Mouse (Mus musculus) heart, postnatal 0 days (tissue): ENCODE results near the gene Cd22. TPM values are rescaled to one million over a fixed set of nuclear protein-coding genes. Genes with fewer than 3 reads are reported as not detected.

Experiments
- ATAC-seq: fragments of 200-750 bp; cut with Nextera tagmentation; 2 replicates; pipeline ENCODE4 v1.8.0; 2017; ENCODE audit warnings: low read depth, moderate number of reproducible peaks, moderate library complexity; ENCODE audit not compliant: insufficient read depth
- DNase-seq: peaks from one replicate; pipeline ENCODE4 v3.0.0-alpha.2; 2016; ENCODE audit warnings: low spot score
- H3K27ac ChIP-seq: fragments of 300-500 bp; sonication (generic); 2 replicates; pipeline ENCODE4 v1.5.1; 2014; ENCODE audit warnings: low read depth, mild to moderate bottlenecking
- H3K27me3 ChIP-seq: fragments of 300-500 bp; sonication (generic); 2 replicates; pipeline ENCODE4 v1.6.1; 2014; ENCODE audit warnings: low read length, mixed read lengths; ENCODE audit not compliant: control insufficient read depth, insufficient read depth
- H3K36me3 ChIP-seq: fragments of 300-500 bp; sonication (generic); replicated peaks from 2 replicates; pipeline ENCODE4 v1.6.1; 2014; ENCODE audit warnings: low read length, mixed read lengths; ENCODE audit not compliant: control insufficient read depth, insufficient read depth
- H3K4me1 ChIP-seq: fragments of 300-500 bp; sonication (generic); 2 replicates; pipeline ENCODE4 v1.6.1; 2014; ENCODE audit warnings: antibody characterized with exemption; ENCODE audit not compliant: control insufficient read depth, insufficient read depth
- H3K4me2 ChIP-seq: fragments of 300-500 bp; sonication (generic); 2 replicates; pipeline ENCODE4 v1.6.1; 2014; ENCODE audit warnings: low read depth, mild to moderate bottlenecking, low read length, moderate library complexity
- H3K4me3 ChIP-seq: fragments of 300-500 bp; sonication (generic); 2 replicates; pipeline ENCODE4 v1.5.1; 2014; ENCODE audit warnings: low read depth, low read length
- H3K9ac ChIP-seq: fragments of 300-500 bp; sonication (generic); replicated peaks from 2 replicates; pipeline ENCODE4 v1.6.1; 2014; ENCODE audit warnings: low read depth, low read length, mixed read lengths
- H3K9me3 ChIP-seq: fragments of 300-500 bp; sonication (generic); replicated peaks from 2 replicates; pipeline ENCODE4 v1.6.1; 2016; ENCODE audit warnings: low read length; ENCODE audit not compliant: control insufficient read depth
- CTCF ChIP-seq: IDR thresholded peaks from 2 replicates; pipeline ENCODE4 v1.5.1; 2016; ENCODE audit warnings: antibody characterized with exemption, control low read depth, low read depth
- EP300 ChIP-seq: IDR thresholded peaks from 2 replicates; pipeline ENCODE4 v1.6.1; 2016; ENCODE audit warnings: antibody characterized with exemption, low read depth
- WGBS: fragments of 180-500 bp; shearing (Covaris S2); extraction: QIAGEN DNeasy Blood & Tissue Kit; methylation state at CpG from one replicate; pipeline ENCODE4 v1.1.7; 2014; 5-methylcytosine and 5-hydroxymethylcytosine counted together
- polyA plus RNA-seq: library from polyadenylated mRNA; unstranded; fragments of >200 nt; fragmentation: Nextera tagmentation; extraction: Ambion mirVana; gene quantifications from 2 replicates; pipeline ENCODE4 v1.2.1, GENCODE M21; 2015
- total RNA-seq: library from RNA; depleted of rRNA; stranded (reverse); fragments of >200 nt; gene quantifications from 2 replicates; pipeline ENCODE4 v1.2.3, GENCODE M21; 2014; ENCODE audit warnings: low replicate concordance; rRNA removed

Gene Cd22
- total and polyA plus RNA-seq, 2 experiments from 2014 or later = 0.08 TPM; not detected in 1

DNA sequence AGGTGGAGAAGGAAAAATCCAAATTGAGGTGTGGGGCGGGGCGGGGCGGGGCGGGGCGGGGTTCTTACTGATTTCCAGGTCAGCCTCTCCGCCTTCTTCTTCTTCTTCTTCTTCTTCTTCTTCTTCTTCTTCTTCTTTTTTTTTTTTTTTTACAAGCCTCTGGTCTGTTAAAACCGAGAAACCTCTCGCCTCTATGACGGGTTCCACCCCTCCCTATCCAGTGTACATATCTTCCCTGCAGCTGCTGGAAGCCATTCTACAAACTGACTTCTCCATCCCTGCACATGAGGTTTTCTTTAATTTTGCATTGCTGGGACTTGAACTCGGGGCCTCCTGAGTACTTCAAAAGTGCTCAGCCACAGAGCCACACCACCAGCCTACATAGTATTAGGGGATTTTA, 53.5 kb downstream of the Cd22 start:
- 90% methylated on average over 10 of the region's 10 CpGs for WGBS
- Histone ChIP-seq H3K9ac (no peak overlapping the region), H3K27me3 (no peaks in the 10 kb centered on the region), H3K9me3 (no peaks in the 10 kb centered on the region), H3K4me1 (no peaks in the 10 kb centered on the region), H3K4me3 (no peak overlapping the region), H3K27ac (no peak overlapping the region), H3K4me2 (no peak overlapping the region), H3K36me3 (no peaks in the 10 kb centered on the region)
- no peak for ATAC-seq
- no peak for DNase-seq
- TF ChIP-seq CTCF (no peak), EP300 (no peak)

DNA sequence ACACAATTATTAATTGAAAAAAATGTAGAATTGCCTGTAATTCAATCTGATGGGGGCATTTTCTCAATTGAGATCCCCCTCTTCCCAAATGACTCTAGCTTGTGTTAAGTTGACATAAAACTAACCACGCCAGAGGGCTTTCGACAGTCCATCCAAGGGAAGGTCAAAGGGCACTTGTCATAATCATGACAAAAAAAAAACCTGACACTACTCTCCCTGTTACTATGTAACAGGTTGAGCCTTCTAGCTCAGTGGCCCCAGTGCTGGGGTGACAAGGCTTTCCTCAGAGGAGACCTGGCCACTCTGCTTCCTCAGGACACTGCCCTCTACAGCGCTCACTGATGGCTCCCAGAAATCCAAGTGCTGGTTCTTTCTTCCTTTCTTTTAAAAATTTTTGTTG, 55.8 kb downstream of the Cd22 start:
- WGBS = 87% methylated on average over 3 of the region's 3 CpGs

GRCm38 (mm10) chr7:30823675-30824074, 56.5 kb downstream of the Cd22 start, which contains the start of gene Ffar2:
TSS of gene Ffar2 (minus strand) at chr7:30823775.
- Histone ChIP-seq H3K4me2 (no peak within 1 kb of the TSS), H3K4me1 (no peaks in the 10 kb centered on the region), H3K9me3 (no peaks in the 10 kb centered on the region), H3K27me3 (no peaks in the 10 kb centered on the region), H3K4me3 (no peak within 1 kb of the TSS), H3K9ac (no peak within 1 kb of the TSS), H3K36me3 (no peaks in the 10 kb centered on the region), H3K27ac (no peak within 1 kb of the TSS)
- no peak for TF ChIP-seq CTCF
- TF ChIP-seq EP300 = no peak
- ATAC-seq (no peak), DNase-seq (no peak)
- WGBS = 83% methylated on average over 18 of the region's 18 CpGs

More for the DNA sequence above, 55.8 kb downstream of the Cd22 start:
- no peak for TF ChIP-seq EP300
- TF ChIP-seq CTCF = no peak
- Histone ChIP-seq H3K9me3 (no peaks in the 10 kb centered on the region), H3K27me3 (no peaks in the 10 kb centered on the region), H3K36me3 (no peaks in the 10 kb centered on the region), H3K4me2 (no peak overlapping the region), H3K4me3 (no peak overlapping the region), H3K4me1 (no peaks in the 10 kb centered on the region), H3K9ac (no peak overlapping the region), H3K27ac (no peak overlapping the region)
- ATAC-seq (no peak), DNase-seq (no peak)

DNA sequence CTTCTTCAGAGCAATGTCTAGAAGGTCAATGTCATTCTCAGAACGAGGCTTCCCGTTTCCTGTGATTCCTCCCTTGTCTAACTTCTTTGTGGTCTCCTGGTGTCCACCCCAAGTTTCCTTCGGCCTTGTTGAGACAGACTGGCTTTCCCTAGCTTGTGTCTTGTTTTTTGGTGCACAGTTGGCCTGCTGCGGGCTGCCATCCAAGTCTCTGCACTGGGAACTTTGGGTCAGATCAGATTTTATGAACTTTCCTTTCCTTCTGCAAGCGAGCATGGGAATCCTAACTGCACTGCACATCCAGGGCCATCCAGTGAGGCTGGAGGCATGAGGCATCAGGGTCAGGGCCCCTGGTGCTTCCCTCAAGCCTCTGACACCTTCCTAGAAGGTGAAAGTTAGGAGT, 58.6 kb downstream of the Cd22 start:
- 58% methylated on average over 5 of the region's 5 CpGs for WGBS
- DNase-seq (no peak), ATAC-seq (no peak)
- Histone ChIP-seq H3K27ac (no peak overlapping the region), H3K9ac (no peak overlapping the region), H3K36me3 (no peaks in the 10 kb centered on the region), H3K4me2 (no peak overlapping the region), H3K9me3 (no peaks in the 10 kb centered on the region), H3K27me3 (no peaks in the 10 kb centered on the region), H3K4me1 (no peaks in the 10 kb centered on the region), H3K4me3 (no peak overlapping the region)
- TF ChIP-seq CTCF (no peak), EP300 (no peak)

- Histone ChIP-seq H3K36me3 (no peaks in the 10 kb centered on the region), H3K9me3 (no peaks in the 10 kb centered on the region)
- WGBS = 55% methylated on average over 7 of the region's 7 CpGs
Measured at GRCm38 (mm10) chr7:30820854-30821445, 59.2 kb downstream of the Cd22 start.

DNA sequence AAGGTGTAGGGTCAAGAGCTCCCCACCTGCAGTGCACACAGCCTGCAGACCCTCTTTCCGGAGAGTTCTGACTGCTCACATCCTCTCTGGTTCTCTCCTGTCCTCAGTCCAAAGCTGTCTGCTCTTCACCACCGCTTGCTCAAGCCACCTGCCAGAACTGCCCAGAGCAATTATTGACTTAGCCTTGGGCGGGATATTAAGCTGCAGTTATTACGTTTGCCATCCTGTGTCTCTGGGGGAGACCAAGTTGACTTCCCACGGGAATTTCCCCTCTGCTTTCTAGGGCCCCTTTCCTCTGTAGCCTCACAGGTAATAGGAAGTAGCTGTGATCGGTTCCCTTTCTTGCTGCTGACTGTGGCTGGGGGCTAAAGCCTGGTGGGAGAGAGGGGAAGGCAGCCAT, 60.0 kb downstream of the Cd22 start:
- ATAC-seq (no peak), DNase-seq (no peak)
- Histone ChIP-seq H3K9ac (no peak overlapping the region), H3K4me1 (no peaks in the 10 kb centered on the region), H3K36me3 (no peaks in the 10 kb centered on the region), H3K27ac (no peak overlapping the region), H3K4me3 (no peak overlapping the region), H3K4me2 (no peak overlapping the region), H3K9me3 (no peaks in the 10 kb centered on the region), H3K27me3 (no peaks in the 10 kb centered on the region)
- WGBS = 63% methylated on average over 6 of the region's 6 CpGs
- TF ChIP-seq EP300 = no peak
- TF ChIP-seq CTCF = no peak

More at GRCm38 (mm10) chr7:30820854-30821445, 59.2 kb downstream of the Cd22 start:
- ATAC-seq (no peak), DNase-seq (no peak)
- TF ChIP-seq EP300 = no peak
- no peak for TF ChIP-seq CTCF
- Histone ChIP-seq H3K27me3 (no peaks in the 10 kb centered on the region), H3K27ac (no peak overlapping the region), H3K4me2 (no peak overlapping the region), H3K9ac (no peak overlapping the region), H3K4me3 (no peak overlapping the region), H3K4me1 (no peaks in the 10 kb centered on the region)

Other genes with a start within 250 kb of the Cd22 start
- not detected in 2 replicates for gene Etv2, start 244.5 kb downstream of the Cd22 start, total RNA-seq
- gene Etv2, start 244.5 kb downstream of the Cd22 start, polyA plus RNA-seq = not detected in 2 replicates
- gene Rbm42, start 230.0 kb downstream of the Cd22 start, total RNA-seq = 93.4 and 114 TPM in 2 replicates
- gene Rbm42, start 230.0 kb downstream of the Cd22 start, polyA plus RNA-seq = 71.3 and 71.6 TPM in 2 replicates
- gene Haus5, start 215.3 kb downstream of the Cd22 start, total RNA-seq = 17.5 and 19.8 TPM in 2 replicates
- gene Haus5, start 215.3 kb downstream of the Cd22 start, polyA plus RNA-seq = 9.5 and 10.5 TPM in 2 replicates
- not detected in 2 replicates for gene Pmis2, start 208.7 kb downstream of the Cd22 start, total RNA-seq
- gene Pmis2, start 208.7 kb downstream of the Cd22 start, polyA plus RNA-seq = not detected in 2 replicates
- 1.5 and 6.6 TPM in 2 replicates for gene 2200002J24Rik, start 181.4 kb downstream of the Cd22 start, total RNA-seq
- 5.8 and 6.4 TPM in 2 replicates for gene 2200002J24Rik, start 181.4 kb downstream of the Cd22 start, polyA plus RNA-seq
- not detected in 2 replicates for gene Atp4a, start 168.1 kb downstream of the Cd22 start, total RNA-seq
- 0.04 TPM in 1 of 2 replicates, not detected in the other for gene Atp4a, start 168.1 kb downstream of the Cd22 start, polyA plus RNA-seq
- gene Tmem147, start 150.8 kb downstream of the Cd22 start, total RNA-seq = 228 and 261 TPM in 2 replicates
- 283 and 304 TPM in 2 replicates for gene Tmem147, start 150.8 kb downstream of the Cd22 start, polyA plus RNA-seq
- not detected in 2 replicates for gene Gapdhs, start 136.7 kb downstream of the Cd22 start, total RNA-seq
- 0.16 TPM in 1 of 2 replicates, not detected in the other for gene Gapdhs, start 136.7 kb downstream of the Cd22 start, polyA plus RNA-seq
- 0.23 and 4.6 TPM in 2 replicates for gene Sbsn, start 128.9 kb downstream of the Cd22 start, total RNA-seq
- gene Sbsn, start 128.9 kb downstream of the Cd22 start, polyA plus RNA-seq = 2.5 and 2.6 TPM in 2 replicates
- gene Dmkn, start 116.6 kb downstream of the Cd22 start, total RNA-seq = 1.1 and 8.1 TPM in 2 replicates
- 10.4 and 13.8 TPM in 2 replicates for gene Dmkn, start 116.6 kb downstream of the Cd22 start, polyA plus RNA-seq
- gene Krtdap, start 92.4 kb downstream of the Cd22 start, total RNA-seq = not detected in 2 replicates
- gene Krtdap, start 92.4 kb downstream of the Cd22 start, polyA plus RNA-seq = 0.40 and 1.3 TPM in 2 replicates
- not detected in 2 replicates for gene Ffar2, start 56.6 kb downstream of the Cd22 start, total RNA-seq
- 0.05 TPM in 2 replicates for gene Ffar2, start 56.6 kb downstream of the Cd22 start, polyA plus RNA-seq
- not detected in 2 replicates for gene Ffar3, start 24.2 kb downstream of the Cd22 start, total RNA-seq
- not detected in 2 replicates for gene Ffar3, start 24.2 kb downstream of the Cd22 start, polyA plus RNA-seq
- not detected in 2 replicates for gene Ffar1, start 18.8 kb downstream of the Cd22 start, total RNA-seq
- gene Ffar1, start 18.8 kb downstream of the Cd22 start, polyA plus RNA-seq = not detected in 2 replicates
- 0.38 and 1.2 TPM in 2 replicates for gene Mag, start 34.5 kb upstream of the Cd22 start, total RNA-seq
- gene Mag, start 34.5 kb upstream of the Cd22 start, polyA plus RNA-seq = 0.07 and 0.10 TPM in 2 replicates
- gene Hamp2, start 44.3 kb upstream of the Cd22 start, total RNA-seq = not detected in 2 replicates
- gene Hamp2, start 44.3 kb upstream of the Cd22 start, polyA plus RNA-seq = 0.44 TPM in 1 of 2 replicates, not detected in the other
- 42.0 TPM in 1 of 2 replicates, not detected in the other for gene Hamp, start 63.7 kb upstream of the Cd22 start, total RNA-seq
- 1.7 and 4.0 TPM in 2 replicates for gene Hamp, start 63.7 kb upstream of the Cd22 start, polyA plus RNA-seq
- gene Usf2, start 76.5 kb upstream of the Cd22 start, total RNA-seq = 101 and 109 TPM in 2 replicates
- 16.5 and 16.7 TPM in 2 replicates for gene Usf2, start 76.5 kb upstream of the Cd22 start, polyA plus RNA-seq
- 6.2 and 12.8 TPM in 2 replicates for gene Lsr, start 93.1 kb upstream of the Cd22 start, total RNA-seq
- 4.0 and 4.1 TPM in 2 replicates for gene Lsr, start 93.1 kb upstream of the Cd22 start, polyA plus RNA-seq
- gene Fam187b, start 93.4 kb upstream of the Cd22 start, total RNA-seq = 0.77 TPM in 1 of 2 replicates, not detected in the other
- gene Fam187b, start 93.4 kb upstream of the Cd22 start, polyA plus RNA-seq = 0.18 and 0.58 TPM in 2 replicates
- gene Fxyd5, start 162.1 kb upstream of the Cd22 start, total RNA-seq = 54.3 and 69.7 TPM in 2 replicates
- 41.5 and 46.4 TPM in 2 replicates for gene Fxyd5, start 162.1 kb upstream of the Cd22 start, polyA plus RNA-seq
- gene Fxyd7, start 171.1 kb upstream of the Cd22 start, total RNA-seq = 5.8 TPM in 1 of 2 replicates, not detected in the other
- gene Fxyd7, start 171.1 kb upstream of the Cd22 start, polyA plus RNA-seq = 0.67 and 0.72 TPM in 2 replicates
- gene Fxyd1, start 176.9 kb upstream of the Cd22 start, total RNA-seq = 499 and 572 TPM in 2 replicates
- 1,579 and 1,586 TPM in 2 replicates for gene Fxyd1, start 176.9 kb upstream of the Cd22 start, polyA plus RNA-seq
- 0.27 and 2.7 TPM in 2 replicates for gene Lgi4, start 179.0 kb upstream of the Cd22 start, total RNA-seq
- gene Lgi4, start 179.0 kb upstream of the Cd22 start, polyA plus RNA-seq = 0.08 and 0.19 TPM in 2 replicates
- 0.81 and 0.92 TPM in 2 replicates for gene Fxyd3, start 196.4 kb upstream of the Cd22 start, total RNA-seq
- gene Fxyd3, start 196.4 kb upstream of the Cd22 start, polyA plus RNA-seq = 0.66 and 2.4 TPM in 2 replicates
- gene Hpn, start 234.9 kb upstream of the Cd22 start, total RNA-seq = 6.7 and 10.5 TPM in 2 replicates
- gene Hpn, start 234.9 kb upstream of the Cd22 start, polyA plus RNA-seq = 1.3 and 1.7 TPM in 2 replicates
- 4.7 and 28.3 TPM in 2 replicates for gene Scn1b, start 246.7 kb upstream of the Cd22 start, total RNA-seq
- 4.2 and 5.3 TPM in 2 replicates for gene Scn1b, start 246.7 kb upstream of the Cd22 start, polyA plus RNA-seq